Mouse (Mus musculus) embryonic facial prominence, embryonic 13.5 days (tissue): ENCODE measurements around the gene 1700018F24Rik. TPM values are rescaled to one million over a fixed set of nuclear protein-coding genes. Genes with fewer than 3 reads are reported as not detected.
"Not testable (repeated sequence)": the region's sequence is repeated elsewhere in the genome, so short reads cannot be mapped to it uniquely, and the experiment has no call there.

Experiments
- ATAC-seq: fragments of 200-750 bp; cut with Nextera tagmentation; 2 replicates; pipeline ENCODE4 v1.8.0; 2017; ENCODE audit warnings: low read depth; ENCODE audit not compliant: insufficient number of reproducible peaks, insufficient read depth, low FRiP score, low TSS enrichment
- H3K27ac ChIP-seq: fragments of 300-500 bp; sonication (generic); 2 replicates; pipeline ENCODE4 v1.5.1; 2015; ENCODE audit warnings: moderate library complexity, mild to moderate bottlenecking, inconsistent platforms
- H3K27me3 ChIP-seq: fragments of 300-500 bp; sonication (generic); 2 replicates; pipeline ENCODE4 v1.6.1; 2015; ENCODE audit warnings: mild to moderate bottlenecking, inconsistent platforms
- H3K36me3 ChIP-seq: fragments of 300-500 bp; sonication (generic); 2 replicates; pipeline ENCODE4 v1.6.1; 2015; ENCODE audit warnings: mild to moderate bottlenecking, inconsistent platforms
- H3K4me1 ChIP-seq: fragments of 300-500 bp; sonication (generic); 2 replicates; pipeline ENCODE4 v1.6.1; 2015; ENCODE audit warnings: inconsistent platforms
- H3K4me2 ChIP-seq: fragments of 300-500 bp; sonication (generic); 2 replicates; pipeline ENCODE4 v1.6.1; 2015; ENCODE audit warnings: moderate library complexity, mild to moderate bottlenecking, inconsistent platforms
- H3K4me3 ChIP-seq: fragments of 300-500 bp; sonication (generic); 2 replicates; pipeline ENCODE4 v1.5.1; 2015; ENCODE audit warnings: mild to moderate bottlenecking, inconsistent platforms
- H3K9ac ChIP-seq: fragments of 300-500 bp; sonication (generic); 2 replicates; pipeline ENCODE4 v1.6.1; 2015; ENCODE audit warnings: mild to moderate bottlenecking, inconsistent platforms
- H3K9me3 ChIP-seq: fragments of 300-500 bp; sonication (generic); 2 replicates; pipeline ENCODE4 v1.6.1; 2016; ENCODE audit warnings: inconsistent platforms
- WGBS: fragments of 180-500 bp; shearing (Covaris S2); methylation state at CpG from one replicate; pipeline ENCODE4 v1.1.7; 2015; ENCODE audit warnings: mixed read lengths; 5-methylcytosine and 5-hydroxymethylcytosine counted together
- polyA plus RNA-seq: library from polyadenylated mRNA; unstranded; fragments of >200 nt; fragmentation: Nextera tagmentation; extraction: Ambion mirVana; gene quantifications from 2 replicates; pipeline ENCODE4 v1.2.1, GENCODE M21; 2015

1700018F24Rik gene
- polyA plus RNA-seq: not detected in 2 replicates

- not testable (repeated sequence) for H3K4me1 ChIP-seq, H3K4me2 ChIP-seq, H3K9ac ChIP-seq, H3K4me3 ChIP-seq, ATAC-seq, H3K27ac ChIP-seq, H3K36me3 ChIP-seq, H3K27me3 ChIP-seq, H3K9me3 ChIP-seq
- WGBS: 61% methylated on average over 3 of the region's 3 CpGs
These were observed at the start of gene 1700018F24Rik for GRCm38 (mm10) chr5:145042690-145043089. Gene 1700018F24Rik, plus strand, starts transcription at chr5:145042990.

- 32% methylated on average over 2 of the region's 2 CpGs for WGBS
- Histone ChIP-seq H3K27me3 (no peaks in the 10 kb centered on the region), H3K27ac (no peak overlapping the region), H3K4me1 (no peaks in the 10 kb centered on the region), H3K9ac (no peak overlapping the region), H3K36me3 (no peaks in the 10 kb centered on the region), H3K4me2 (no peak overlapping the region), H3K9me3 (no peaks in the 10 kb centered on the region), H3K4me3 (no peak overlapping the region)
- ATAC-seq: no peak
These were observed 44.3 kb upstream of the 1700018F24Rik start for GRCm38 (mm10) chr5:144998491-144998890.

- H3K36me3 ChIP-seq: no peaks in the 10 kb centered on the region
- H3K27ac ChIP-seq: no peak overlapping the region
- H3K4me1 ChIP-seq: no peaks in the 10 kb centered on the region
- H3K27me3 ChIP-seq: no peaks in the 10 kb centered on the region
- no peaks in the 10 kb centered on the region for H3K9me3 ChIP-seq
- no peak for ATAC-seq
- no peak overlapping the region for H3K4me3 ChIP-seq
- H3K9ac ChIP-seq: no peak overlapping the region
- no peak overlapping the region for H3K4me2 ChIP-seq
- WGBS: 72% methylated on average over 3 of the region's 3 CpGs
These were observed 39.4 kb upstream of the 1700018F24Rik start for GRCm38 (mm10) chr5:145003362-145003761.

GRCm38 (mm10) chr5:145004495-145004894 is 38.3 kb upstream of the 1700018F24Rik start:
- Histone ChIP-seq H3K27ac (no peak overlapping the region), H3K4me3 (no peak overlapping the region), H3K4me1 (no peaks in the 10 kb centered on the region), H3K27me3 (no peaks in the 10 kb centered on the region), H3K9ac (no peak overlapping the region), H3K9me3 (no peaks in the 10 kb centered on the region), H3K4me2 (no peak overlapping the region), H3K36me3 (no peaks in the 10 kb centered on the region)
- ATAC-seq: no peak
- 77% methylated on average over 9 of the region's 9 CpGs for WGBS

GRCm38 (mm10) chr5:145005596-145005995 is 37.2 kb upstream of the 1700018F24Rik start:
- Histone ChIP-seq H3K9ac (no peak overlapping the region), H3K4me2 (no peak overlapping the region), H3K4me3 (no peak overlapping the region), H3K4me1 (no peaks in the 10 kb centered on the region), H3K36me3 (no peaks in the 10 kb centered on the region), H3K27ac (no peak overlapping the region), H3K9me3 (no peaks in the 10 kb centered on the region), H3K27me3 (no peaks in the 10 kb centered on the region)
- WGBS: 76% methylated on average over 6 of the region's 6 CpGs
- ATAC-seq: no peak

GRCm38 (mm10) chr5:145008878-145009659 is 33.7 kb upstream of the 1700018F24Rik start:
- Histone ChIP-seq H3K27me3 (no peaks in the 10 kb centered on the region), H3K4me2 (no peak overlapping the region), H3K4me3 (no peak overlapping the region), H3K9me3 (no peaks in the 10 kb centered on the region), H3K27ac (no peak overlapping the region), H3K36me3 (no peaks in the 10 kb centered on the region), H3K9ac (no peak overlapping the region), H3K4me1 (no peaks in the 10 kb centered on the region)
- no peak for ATAC-seq
- WGBS: 89% methylated on average over 15 of the region's 15 CpGs

- WGBS: 76% methylated on average over 1 of the region's 1 CpGs
- Histone ChIP-seq H3K4me3 (no peak overlapping the region), H3K36me3 (no peaks in the 10 kb centered on the region), H3K4me1 (peaks cover 6% of the 10 kb centered on the region; the same call in 1 of the 2 replicates), H3K9ac (no peak overlapping the region), H3K27ac (no peak overlapping the region), H3K27me3 (no peaks in the 10 kb centered on the region), H3K4me2 (no peak overlapping the region), H3K9me3 (no peaks in the 10 kb centered on the region)
- no peak for ATAC-seq
These were observed 28.5 kb upstream of the 1700018F24Rik start for GRCm38 (mm10) chr5:145014278-145014677.

- H3K27ac ChIP-seq, H3K4me2 ChIP-seq, H3K9ac ChIP-seq, H3K27me3 ChIP-seq, H3K9me3 ChIP-seq, H3K4me1 ChIP-seq, H3K4me3 ChIP-seq, H3K36me3 ChIP-seq, ATAC-seq: not testable (repeated sequence)
- WGBS: 19% methylated on average over 2 of the region's 2 CpGs
These were observed 26.0 kb upstream of the 1700018F24Rik start for GRCm38 (mm10) chr5:145016761-145017160.

GRCm38 (mm10) chr5:145020254-145020653 is 22.5 kb upstream of the 1700018F24Rik start:
- 36% methylated on average over 1 of the region's 1 CpGs for WGBS
- not testable (repeated sequence) for H3K9ac ChIP-seq, H3K4me3 ChIP-seq, H3K27ac ChIP-seq, H3K4me1 ChIP-seq, H3K36me3 ChIP-seq, H3K9me3 ChIP-seq, H3K27me3 ChIP-seq, ATAC-seq, H3K4me2 ChIP-seq

- H3K9me3 ChIP-seq, H3K4me3 ChIP-seq, ATAC-seq, H3K27me3 ChIP-seq, H3K36me3 ChIP-seq, H3K9ac ChIP-seq, H3K4me1 ChIP-seq, H3K27ac ChIP-seq, H3K4me2 ChIP-seq: not testable (repeated sequence)
- WGBS: 84% methylated on average over 1 of the region's 1 CpGs
These were observed 22.1 kb upstream of the 1700018F24Rik start for GRCm38 (mm10) chr5:145020712-145021111.

GRCm38 (mm10) chr5:145030476-145030875 is 12.3 kb upstream of the 1700018F24Rik start:
- not testable (repeated sequence) for H3K4me1 ChIP-seq, H3K4me3 ChIP-seq, H3K27me3 ChIP-seq, ATAC-seq, H3K9ac ChIP-seq, H3K4me2 ChIP-seq, H3K27ac ChIP-seq, H3K9me3 ChIP-seq, H3K36me3 ChIP-seq
- WGBS: 68% methylated on average over 1 of the region's 1 CpGs

GRCm38 (mm10) chr5:145032391-145032790 is 10.4 kb upstream of the 1700018F24Rik start, which contains the start of gene Gm4871:
Gene Gm4871, minus strand, starts transcription at chr5:145032754.
- H3K27me3 ChIP-seq, H3K4me1 ChIP-seq, H3K9me3 ChIP-seq, H3K4me2 ChIP-seq, H3K4me3 ChIP-seq, H3K36me3 ChIP-seq, H3K9ac ChIP-seq, ATAC-seq, H3K27ac ChIP-seq: not testable (repeated sequence)
- 61% methylated on average over 5 of the region's 5 CpGs for WGBS
